Mouse (Mus musculus): ENCODE data around the gene 0610009B22Rik. TPM values are rescaled to one million over a fixed set of nuclear protein-coding genes. Genes with fewer than 3 reads are reported as not detected.
A peak's percentile ranks its signal among the peaks of the same experiment; 100 is the strongest.

0610009B22Rik gene
- polyA plus RNA-seq, 1 experiment from 2014 or later, result 110 TPM

GRCm38 (mm10) chr11:51656798-51657521 is 31.7 kb downstream of the 0610009B22Rik start:
- no peak for TF ChIP-seq CTCF (IDR thresholded peaks at IDR 0.05; ENCODE audit: low read depth)
- H3K27ac ChIP-seq (ENCODE audit: low read depth, low read length), result no peak overlapping the region
- H3K4me2 ChIP-seq (replicated peaks; ENCODE audit: low read depth), result no peak overlapping the region
- no peak overlapping the region for H3K9ac ChIP-seq (ENCODE audit: low read depth, low read length)
- no peaks in the 10 kb centered on the region for H3K4me1 ChIP-seq (replicated peaks; ENCODE audit: control insufficient read depth, insufficient read depth, low read length)
- 83% methylated on average over 10 of the region's 10 CpGs for WGBS
- no peak for ATAC-seq
- H3K9me3 ChIP-seq (ENCODE audit: control insufficient read depth), result no peaks in the 10 kb centered on the region
- no peaks in the 10 kb centered on the region for H3K27me3 ChIP-seq (replicated peaks; ENCODE audit: control insufficient read depth, insufficient read depth, low read length)
- no peak overlapping the region for H3K4me3 ChIP-seq (ENCODE audit: low read depth, low read length)
- peaks cover 10% of the 10 kb centered on the region; the same call in 1 of the 2 replicates for H3K36me3 ChIP-seq (ENCODE audit: control insufficient read depth, insufficient read depth)

- WGBS, result 98% methylated on average over 3 of the region's 3 CpGs
Measured at GRCm38 (mm10) chr11:51654891-51655290, 33.8 kb downstream of the 0610009B22Rik start.

GRCm38 (mm10) chr11:51653736-51654135 is 34.9 kb downstream of the 0610009B22Rik start:
- Histone ChIP-seq H3K27ac (ENCODE audit: low read depth, low read length) (no peak overlapping the region), H3K4me2 (replicated peaks; ENCODE audit: low read depth) (no peak overlapping the region), H3K4me1 (replicated peaks; ENCODE audit: control insufficient read depth, insufficient read depth, low read length) (peaks cover 5% of the 10 kb centered on the region), H3K27me3 (replicated peaks; ENCODE audit: control insufficient read depth, insufficient read depth, low read length) (no peaks in the 10 kb centered on the region), H3K4me3 (ENCODE audit: low read depth, low read length) (no peak overlapping the region), H3K9ac (ENCODE audit: low read depth, low read length) (no peak overlapping the region), H3K9me3 (ENCODE audit: control insufficient read depth) (no peaks in the 10 kb centered on the region), H3K36me3 (ENCODE audit: control insufficient read depth, insufficient read depth) (peaks cover 10% of the 10 kb centered on the region; the same call in 1 of the 2 replicates)
- 86% methylated on average over 6 of the region's 6 CpGs for WGBS
- ATAC-seq, result no peak
- no peak for TF ChIP-seq CTCF (IDR thresholded peaks at IDR 0.05; ENCODE audit: low read depth)

More at GRCm38 (mm10) chr11:51654891-51655290, 33.8 kb downstream of the 0610009B22Rik start:
- Histone ChIP-seq H3K27ac (ENCODE audit: low read depth, low read length) (no peak overlapping the region), H3K4me2 (replicated peaks; ENCODE audit: low read depth) (no peak overlapping the region), H3K9ac (ENCODE audit: low read depth, low read length) (no peak overlapping the region), H3K36me3 (ENCODE audit: control insufficient read depth, insufficient read depth) (peaks cover 10% of the 10 kb centered on the region; the same call in 1 of the 2 replicates), H3K27me3 (replicated peaks; ENCODE audit: control insufficient read depth, insufficient read depth, low read length) (no peaks in the 10 kb centered on the region), H3K9me3 (ENCODE audit: control insufficient read depth) (no peaks in the 10 kb centered on the region), H3K4me1 (replicated peaks; ENCODE audit: control insufficient read depth, insufficient read depth, low read length) (no peaks in the 10 kb centered on the region; the same call in 1 of the 2 replicates), H3K4me3 (ENCODE audit: low read depth, low read length) (no peak overlapping the region)
- TF ChIP-seq CTCF (IDR thresholded peaks at IDR 0.05; ENCODE audit: low read depth), result no peak
- no peak for ATAC-seq

- TF ChIP-seq CTCF (IDR thresholded peaks at IDR 0.05; ENCODE audit: low read depth), result peak; percentile 32; the same call in 1 of the 2 replicates
- Histone ChIP-seq H3K9ac (ENCODE audit: low read depth, low read length) (no peak overlapping the region), H3K4me3 (ENCODE audit: low read depth, low read length) (no peak overlapping the region), H3K27me3 (replicated peaks; ENCODE audit: control insufficient read depth, insufficient read depth, low read length) (no peaks in the 10 kb centered on the region), H3K27ac (ENCODE audit: low read depth, low read length) (no peak overlapping the region), H3K36me3 (ENCODE audit: control insufficient read depth, insufficient read depth) (peaks cover 10% of the 10 kb centered on the region; the same call in 1 of the 2 replicates), H3K4me1 (replicated peaks; ENCODE audit: control insufficient read depth, insufficient read depth, low read length) (peaks cover 5% of the 10 kb centered on the region), H3K4me2 (replicated peaks; ENCODE audit: low read depth) (no peak overlapping the region), H3K9me3 (ENCODE audit: control insufficient read depth) (no peaks in the 10 kb centered on the region)
- WGBS, result 78% methylated on average over 4 of the region's 4 CpGs
- ATAC-seq, result no peak
Measured at GRCm38 (mm10) chr11:51652889-51653418, 35.7 kb downstream of the 0610009B22Rik start.

GRCm38 (mm10) chr11:51650691-51651515 is 37.8 kb downstream of the 0610009B22Rik start, which contains the start of the genes N4bp3 and D930048N14Rik:
Gene N4bp3 (minus strand): TSS chr11:51650842.
Gene D930048N14Rik (plus strand): TSS chr11:51650954.
- Histone ChIP-seq H3K4me2 (replicated peaks; ENCODE audit: low read depth) (peak within 1 kb of the TSS; percentile 95), H3K4me3 (ENCODE audit: low read depth, low read length) (peak within 1 kb of the TSS; percentile 65), H3K4me1 (replicated peaks; ENCODE audit: control insufficient read depth, insufficient read depth, low read length) (peaks cover 8% of the 10 kb centered on the region), H3K27ac (ENCODE audit: low read depth, low read length) (peak within 1 kb of the TSS; percentile 64), H3K27me3 (replicated peaks; ENCODE audit: control insufficient read depth, insufficient read depth, low read length) (no peaks in the 10 kb centered on the region), H3K36me3 (ENCODE audit: control insufficient read depth, insufficient read depth) (peaks cover 10% of the 10 kb centered on the region; the same call in 1 of the 2 replicates), H3K9ac (ENCODE audit: low read depth, low read length) (peak within 1 kb of the TSS; percentile 57), H3K9me3 (ENCODE audit: control insufficient read depth) (no peaks in the 10 kb centered on the region)
- TF ChIP-seq CTCF (IDR thresholded peaks at IDR 0.05; ENCODE audit: low read depth), result no peak
- WGBS, result under 1% methylated on average over 67 of the region's 70 CpGs
- ATAC-seq, result peak; percentile 78

GRCm38 (mm10) chr11:51650261-51650660 is 38.4 kb downstream of the 0610009B22Rik start:
- no peak for TF ChIP-seq CTCF (IDR thresholded peaks at IDR 0.05; ENCODE audit: low read depth)
- 1% methylated on average over 30 of the region's 30 CpGs for WGBS
- ATAC-seq, result 0 out of 2 replicates have a peak, but pooled peaks have one; percentile 18
- Histone ChIP-seq H3K4me2 (replicated peaks; ENCODE audit: low read depth) (peak overlapping the region; percentile 95), H3K4me3 (ENCODE audit: low read depth, low read length) (peak overlapping the region; percentile 65), H3K9me3 (ENCODE audit: control insufficient read depth) (no peaks in the 10 kb centered on the region), H3K36me3 (ENCODE audit: control insufficient read depth, insufficient read depth) (peaks cover 10% of the 10 kb centered on the region), H3K27me3 (replicated peaks; ENCODE audit: control insufficient read depth, insufficient read depth, low read length) (no peaks in the 10 kb centered on the region), H3K27ac (ENCODE audit: low read depth, low read length) (peak overlapping the region; percentile 64), H3K4me1 (replicated peaks; ENCODE audit: control insufficient read depth, insufficient read depth, low read length) (peaks cover 8% of the 10 kb centered on the region), H3K9ac (ENCODE audit: low read depth, low read length) (peak overlapping the region; percentile 57)
